Mouse (Mus musculus): ENCODE data around the gene Eps8l2. TPM values are rescaled to one million over a fixed set of nuclear protein-coding genes. Genes with fewer than 3 reads are reported as not detected.
A peak's percentile ranks its signal among the peaks of the same experiment; 100 is the strongest.

Gene Eps8l2
- polyA plus RNA-seq (2015; fragmentation: Nextera tagmentation; extraction: Ambion mirVana), result 1.00 and 1.2 TPM in 2 replicates

GRCm38 (mm10) chr7:141338576-141339131 is at the start of gene Eps8l2:
Gene Eps8l2, plus strand, starts transcription at chr7:141338880.
- Histone ChIP-seq H3K9ac (0 out of 2 replicates have a peak within 1 kb of the TSS, but pooled peaks have one; percentile 8), H3K9me3 (no peaks in the 10 kb centered on the region), H3K4me1 (replicated peaks) (peaks cover 6% of the 10 kb centered on the region), H3K36me3 (no peaks in the 10 kb centered on the region), H3K27me3 (no peaks in the 10 kb centered on the region), H3K4me3 (no peak within 1 kb of the TSS), H3K4me2 (peak within 1 kb of the TSS; percentile 32), H3K27ac (replicated peaks) (no peak within 1 kb of the TSS)
- ATAC-seq (ENCODE audit: low FRiP score, low read depth), result no peak
- 4% methylated on average over 23 of the region's 23 CpGs for WGBS

- peak within 1 kb of the TSS; percentile 99 for H3K4me2 ChIP-seq
- no peak within 1 kb of the TSS for H3K27ac ChIP-seq (replicated peaks)
- peak; percentile 53; the same call in 1 of the 2 replicates for ATAC-seq (ENCODE audit: low FRiP score, low read depth)
- peaks cover 57% of the 10 kb centered on the region for H3K27me3 ChIP-seq
- WGBS, result 2% methylated on average over 46 of the region's 46 CpGs
- peaks cover 34% of the 10 kb centered on the region for H3K4me1 ChIP-seq (replicated peaks)
- H3K9me3 ChIP-seq, result no peaks in the 10 kb centered on the region
- H3K4me3 ChIP-seq, result peak within 1 kb of the TSS; percentile 57
- peak within 1 kb of the TSS; percentile 61 for H3K9ac ChIP-seq
- H3K36me3 ChIP-seq, result peaks cover 4% of the 10 kb centered on the region
Measured at GRCm38 (mm10) chr7:141291921-141292582, 46.6 kb upstream of the Eps8l2 start, which contains the start of gene Drd4. Gene Drd4, plus strand, starts transcription at chr7:141292006.

- H3K36me3 ChIP-seq, result peaks cover 7% of the 10 kb centered on the region
- H3K4me2 ChIP-seq, result peak overlapping the region; percentile 99
- peak overlapping the region; percentile 57 for H3K4me3 ChIP-seq
- peaks cover 57% of the 10 kb centered on the region for H3K27me3 ChIP-seq
- H3K9me3 ChIP-seq, result no peaks in the 10 kb centered on the region
- ATAC-seq (ENCODE audit: low FRiP score, low read depth), result peak; percentile 11; the same call in 1 of the 2 replicates
- peak overlapping the region; percentile 61; the same call in 1 of the 2 replicates for H3K9ac ChIP-seq
- no peak overlapping the region for H3K27ac ChIP-seq (replicated peaks)
- H3K4me1 ChIP-seq (replicated peaks), result peaks cover 34% of the 10 kb centered on the region
- 32% methylated on average over 15 of the region's 15 CpGs for WGBS
Measured at GRCm38 (mm10) chr7:141292583-141293388, 45.9 kb upstream of the Eps8l2 start.

- Histone ChIP-seq H3K4me2 (peak overlapping the region; percentile 62), H3K9me3 (no peaks in the 10 kb centered on the region), H3K27ac (replicated peaks) (no peak overlapping the region), H3K4me3 (peak overlapping the region; percentile 31), H3K9ac (no peak overlapping the region; the same call in 1 of the 2 replicates), H3K36me3 (peaks cover 7% of the 10 kb centered on the region), H3K27me3 (peaks cover 57% of the 10 kb centered on the region), H3K4me1 (replicated peaks) (peaks cover 34% of the 10 kb centered on the region)
- 2% methylated on average over 53 of the region's 53 CpGs for WGBS
- no peak; the same call in 1 of the 2 replicates for ATAC-seq (ENCODE audit: low FRiP score, low read depth)
Measured at GRCm38 (mm10) chr7:141293852-141294471, 44.7 kb upstream of the Eps8l2 start.

GRCm38 (mm10) chr7:141294479-141294878 is 44.2 kb upstream of the Eps8l2 start:
- peak overlapping the region; percentile 62 for H3K4me2 ChIP-seq
- peaks cover 12% of the 10 kb centered on the region for H3K36me3 ChIP-seq
- H3K9me3 ChIP-seq, result no peaks in the 10 kb centered on the region
- H3K9ac ChIP-seq, result no peak overlapping the region
- H3K4me3 ChIP-seq, result peak overlapping the region; percentile 31
- H3K27ac ChIP-seq (replicated peaks), result no peak overlapping the region
- WGBS, result 9% methylated on average over 22 of the region's 22 CpGs
- H3K4me1 ChIP-seq (replicated peaks), result peaks cover 34% of the 10 kb centered on the region
- peaks cover 57% of the 10 kb centered on the region for H3K27me3 ChIP-seq
- ATAC-seq (ENCODE audit: low FRiP score, low read depth), result no peak

GRCm38 (mm10) chr7:141297926-141298650 is 40.6 kb upstream of the Eps8l2 start:
- H3K4me3 ChIP-seq, result no peak overlapping the region
- 71% methylated on average over 3 of the region's 3 CpGs for WGBS
- H3K9me3 ChIP-seq, result no peaks in the 10 kb centered on the region
- no peak overlapping the region for H3K9ac ChIP-seq
- H3K4me2 ChIP-seq, result no peak overlapping the region
- ATAC-seq (ENCODE audit: low FRiP score, low read depth), result no peak
- H3K36me3 ChIP-seq, result peaks cover 46% of the 10 kb centered on the region
- no peak overlapping the region for H3K27ac ChIP-seq (replicated peaks)
- H3K27me3 ChIP-seq, result peaks cover 32% of the 10 kb centered on the region
- peaks cover 16% of the 10 kb centered on the region for H3K4me1 ChIP-seq (replicated peaks)

- Histone ChIP-seq H3K4me3 (no peak overlapping the region), H3K27me3 (peaks cover 21% of the 10 kb centered on the region), H3K9ac (no peak overlapping the region), H3K36me3 (peaks cover 56% of the 10 kb centered on the region), H3K4me1 (replicated peaks) (peaks cover 5% of the 10 kb centered on the region), H3K27ac (replicated peaks) (no peak overlapping the region), H3K4me2 (no peak overlapping the region), H3K9me3 (no peaks in the 10 kb centered on the region)
- 95% methylated on average over 8 of the region's 8 CpGs for WGBS
- no peak for ATAC-seq (ENCODE audit: low FRiP score, low read depth)
Measured at GRCm38 (mm10) chr7:141299175-141299574, 39.5 kb upstream of the Eps8l2 start.

GRCm38 (mm10) chr7:141301386-141301785 is 37.3 kb upstream of the Eps8l2 start:
- Histone ChIP-seq H3K4me2 (no peak overlapping the region), H3K27me3 (no peaks in the 10 kb centered on the region; the same call in 1 of the 2 replicates), H3K36me3 (peaks cover 76% of the 10 kb centered on the region), H3K27ac (replicated peaks) (no peak overlapping the region), H3K4me1 (replicated peaks) (no peaks in the 10 kb centered on the region), H3K9me3 (no peaks in the 10 kb centered on the region), H3K4me3 (no peak overlapping the region), H3K9ac (no peak overlapping the region)
- ATAC-seq (ENCODE audit: low FRiP score, low read depth), result no peak
- 94% methylated on average over 9 of the region's 9 CpGs for WGBS

GRCm38 (mm10) chr7:141302702-141303268 is 35.9 kb upstream of the Eps8l2 start:
- no peaks in the 10 kb centered on the region for H3K9me3 ChIP-seq
- no peak overlapping the region for H3K4me3 ChIP-seq
- no peak for ATAC-seq (ENCODE audit: low FRiP score, low read depth)
- WGBS, result 88% methylated on average over 1 of the region's 1 CpGs
- H3K9ac ChIP-seq, result no peak overlapping the region
- H3K36me3 ChIP-seq, result peaks cover 81% of the 10 kb centered on the region
- no peaks in the 10 kb centered on the region for H3K4me1 ChIP-seq (replicated peaks)
- no peaks in the 10 kb centered on the region for H3K27me3 ChIP-seq
- no peak overlapping the region for H3K27ac ChIP-seq (replicated peaks)
- no peak overlapping the region for H3K4me2 ChIP-seq

- Histone ChIP-seq H3K4me1 (replicated peaks) (no peaks in the 10 kb centered on the region), H3K27ac (replicated peaks) (no peak overlapping the region), H3K4me3 (no peak overlapping the region), H3K27me3 (no peaks in the 10 kb centered on the region), H3K4me2 (no peak overlapping the region), H3K9ac (no peak overlapping the region), H3K9me3 (no peaks in the 10 kb centered on the region), H3K36me3 (peaks cover 93% of the 10 kb centered on the region)
- WGBS, result 94% methylated on average over 4 of the region's 4 CpGs
- ATAC-seq (ENCODE audit: low FRiP score, low read depth), result no peak
Measured at GRCm38 (mm10) chr7:141304537-141304936, 34.1 kb upstream of the Eps8l2 start.

- Histone ChIP-seq H3K4me1 (replicated peaks) (no peaks in the 10 kb centered on the region), H3K27ac (replicated peaks) (no peak overlapping the region), H3K4me3 (no peak overlapping the region), H3K9me3 (no peaks in the 10 kb centered on the region), H3K36me3 (peaks cover 97% of the 10 kb centered on the region), H3K4me2 (no peak overlapping the region), H3K27me3 (no peaks in the 10 kb centered on the region), H3K9ac (no peak overlapping the region)
- 92% methylated on average over 2 of the region's 2 CpGs for WGBS
- ATAC-seq (ENCODE audit: low FRiP score, low read depth), result no peak
Measured at GRCm38 (mm10) chr7:141314416-141314815, 24.3 kb upstream of the Eps8l2 start.

Measured in hindbrain, embryonic 15.5 days (tissue).